Mouse (Mus musculus) liver, embryonic 11.5 days (tissue): ENCODE measurements around the gene Tmem18. TPM values are rescaled to one million over a fixed set of nuclear protein-coding genes. Genes with fewer than 3 reads are reported as not detected.

Experiments
- ATAC-seq: fragments of 200-750 bp; cut with Nextera tagmentation; replicated peaks from 2 replicates; pipeline ENCODE4 v1.8.0; 2017; ENCODE audit warnings: moderate number of reproducible peaks, mild to moderate bottlenecking, moderate TSS enrichment, moderate library complexity; ENCODE audit not compliant: low FRiP score
- DNase-seq: peaks from one replicate; pipeline ENCODE4 v3.0.0-alpha.2; 2017; ENCODE audit warnings: low spot score
- H3K27ac ChIP-seq: fragments of 300-500 bp; sonication (generic); 2 replicates; pipeline ENCODE4 v1.5.1; 2014; ENCODE audit warnings: mild to moderate bottlenecking, low read depth, low read length, control low read depth
- H3K27me3 ChIP-seq: fragments of 300-500 bp; sonication (generic); replicated peaks from 2 replicates; pipeline ENCODE4 v1.6.1; 2014; ENCODE audit warnings: low read length, mixed read lengths; ENCODE audit not compliant: control insufficient read depth, insufficient read depth
- H3K36me3 ChIP-seq: fragments of 300-500 bp; sonication (generic); 2 replicates; pipeline ENCODE4 v1.6.1; 2014; ENCODE audit warnings: mild to moderate bottlenecking, low read length, moderate library complexity, mixed read lengths; ENCODE audit not compliant: control insufficient read depth, insufficient read depth
- H3K4me1 ChIP-seq: fragments of 300-500 bp; sonication (generic); replicated peaks from 2 replicates; pipeline ENCODE4 v1.6.1; 2014; ENCODE audit warnings: low read length, mixed read lengths; ENCODE audit not compliant: control insufficient read depth, insufficient read depth
- H3K4me2 ChIP-seq: fragments of 300-500 bp; sonication (generic); 2 replicates; pipeline ENCODE4 v1.6.1; 2014; ENCODE audit warnings: mild to moderate bottlenecking, control low read depth, moderate library complexity
- H3K4me3 ChIP-seq: fragments of 300-500 bp; sonication (generic); 2 replicates; pipeline ENCODE4 v1.5.1; 2014; ENCODE audit warnings: low read depth, low read length, control low read depth
- H3K9ac ChIP-seq: fragments of 300-500 bp; sonication (generic); 2 replicates; pipeline ENCODE4 v1.6.1; 2014; ENCODE audit warnings: low read depth, low read length, control low read depth
- H3K9me3 ChIP-seq: fragments of 300-500 bp; sonication (generic); 2 replicates; pipeline ENCODE4 v1.6.1; 2016; ENCODE audit warnings: low read length, inconsistent platforms, mixed read lengths; ENCODE audit not compliant: control insufficient read depth
- WGBS: fragments of 180-500 bp; shearing (Covaris S2); extraction: QIAGEN DNeasy Blood & Tissue Kit; methylation state at CpG from one replicate; pipeline ENCODE4 v1.1.7; 2014; 5-methylcytosine and 5-hydroxymethylcytosine counted together
- polyA plus RNA-seq: library from polyadenylated mRNA; unstranded; fragments of >200 nt; fragmentation: Nextera tagmentation; extraction: Ambion mirVana; gene quantifications from 2 replicates; pipeline ENCODE4 v1.2.1, GENCODE M21; 2014

Gene Tmem18
- polyA plus RNA-seq, 1 experiment from 2014 or later = 16.2 TPM

GRCm38 (mm10) chr12:30591832-30592231 is 7.6 kb downstream of the Tmem18 start:
- WGBS = 84% methylated on average over 5 of the region's 5 CpGs

DNA sequence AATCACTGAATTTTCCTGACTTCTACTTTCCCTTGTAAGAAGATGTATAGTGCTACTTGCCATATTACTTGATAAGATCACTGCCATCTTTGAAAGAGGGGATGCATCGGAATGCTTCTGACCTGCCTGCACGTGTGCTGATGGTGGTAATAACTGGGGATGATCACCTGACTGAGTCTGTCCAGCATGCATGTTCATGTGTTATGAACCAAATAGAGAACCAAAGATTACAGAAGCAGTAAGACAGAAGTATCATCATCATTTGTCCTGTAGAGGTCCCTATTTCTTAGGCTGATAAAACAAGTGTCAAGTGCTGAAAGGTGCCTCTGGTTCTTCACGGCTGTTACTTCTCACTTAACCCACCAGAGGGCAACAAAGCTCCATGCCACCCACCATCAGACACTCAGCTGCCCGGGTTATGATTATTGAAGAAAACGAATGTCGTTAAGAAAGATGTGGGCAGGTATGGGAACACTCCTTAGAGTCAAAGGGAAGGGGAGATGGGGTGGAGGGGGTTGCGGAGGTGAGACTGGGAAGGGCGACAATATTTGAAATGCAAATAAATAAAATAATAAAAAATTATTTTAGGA is 12.7 kb downstream of the Tmem18 start:
- Histone ChIP-seq H3K9me3 (no peaks in the 10 kb centered on the region), H3K27me3 (no peaks in the 10 kb centered on the region), H3K36me3 (no peaks in the 10 kb centered on the region), H3K9ac (no peak overlapping the region), H3K27ac (no peak overlapping the region), H3K4me1 (no peaks in the 10 kb centered on the region), H3K4me3 (no peak overlapping the region), H3K4me2 (no peak overlapping the region)
- DNase-seq = no peak
- ATAC-seq = no peak
- WGBS = 36% methylated on average over 8 of the region's 8 CpGs

More at GRCm38 (mm10) chr12:30591832-30592231, 7.6 kb downstream of the Tmem18 start:
- H3K9ac ChIP-seq = no peak overlapping the region
- no peaks in the 10 kb centered on the region for H3K4me1 ChIP-seq
- H3K4me2 ChIP-seq = no peak overlapping the region
- DNase-seq (no peak), ATAC-seq (no peak)
- H3K27me3 ChIP-seq = no peaks in the 10 kb centered on the region
- H3K9me3 ChIP-seq = no peaks in the 10 kb centered on the region
- H3K4me3 ChIP-seq = no peak overlapping the region
- no peak overlapping the region for H3K27ac ChIP-seq
- peaks cover 13% of the 10 kb centered on the region; the same call in 1 of the 2 replicates for H3K36me3 ChIP-seq

- no peaks in the 10 kb centered on the region for H3K36me3 ChIP-seq
- 74% methylated on average over 3 of the region's 3 CpGs for WGBS
- DNase-seq = no peak
Observed at GRCm38 (mm10) chr12:30598955-30599354, 14.7 kb downstream of the Tmem18 start.

GRCm38 (mm10) chr12:30599474-30599873 is 15.2 kb downstream of the Tmem18 start:
- 60% methylated on average over 2 of the region's 2 CpGs for WGBS
- DNase-seq (no peak), ATAC-seq (no peak)
- Histone ChIP-seq H3K4me1 (no peaks in the 10 kb centered on the region), H3K9ac (no peak overlapping the region), H3K36me3 (no peaks in the 10 kb centered on the region), H3K9me3 (no peaks in the 10 kb centered on the region), H3K4me2 (no peak overlapping the region), H3K4me3 (no peak overlapping the region), H3K27ac (no peak overlapping the region), H3K27me3 (no peaks in the 10 kb centered on the region)

More at GRCm38 (mm10) chr12:30598955-30599354, 14.7 kb downstream of the Tmem18 start:
- no peaks in the 10 kb centered on the region for H3K4me1 ChIP-seq
- H3K27ac ChIP-seq = no peak overlapping the region
- H3K27me3 ChIP-seq = no peaks in the 10 kb centered on the region
- H3K4me2 ChIP-seq = no peak overlapping the region
- ATAC-seq = no peak
- H3K4me3 ChIP-seq = no peak overlapping the region
- H3K9ac ChIP-seq = no peak overlapping the region
- no peaks in the 10 kb centered on the region for H3K9me3 ChIP-seq

DNA sequence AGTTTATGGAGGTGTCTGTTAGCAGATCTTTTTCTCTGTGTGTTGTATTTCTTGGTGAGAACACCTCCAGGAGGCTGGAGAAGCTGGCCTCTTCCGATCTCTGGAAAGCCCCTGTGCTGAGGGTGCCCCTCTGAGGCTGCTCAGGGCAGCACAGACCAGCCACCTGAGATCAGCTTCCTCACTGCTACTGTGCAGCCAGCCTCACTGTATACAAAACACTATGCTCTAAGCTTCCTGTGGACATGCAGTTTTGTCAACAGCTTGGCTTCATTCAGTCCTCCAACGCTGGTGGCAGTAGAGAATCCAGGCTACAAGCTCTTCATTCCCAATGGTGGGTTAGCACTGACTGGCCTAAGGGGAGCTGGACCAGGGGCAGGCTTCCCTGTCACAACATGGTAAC is 15.8 kb downstream of the Tmem18 start:
- ATAC-seq (no peak), DNase-seq (no peak)
- Histone ChIP-seq H3K9me3 (no peaks in the 10 kb centered on the region), H3K27me3 (no peaks in the 10 kb centered on the region), H3K4me1 (no peaks in the 10 kb centered on the region), H3K36me3 (no peaks in the 10 kb centered on the region), H3K27ac (no peak overlapping the region), H3K4me3 (no peak overlapping the region), H3K9ac (no peak overlapping the region), H3K4me2 (no peak overlapping the region)
- WGBS = 83% methylated on average over 2 of the region's 2 CpGs

GRCm38 (mm10) chr12:30604012-30604411 is 19.8 kb downstream of the Tmem18 start:
- Histone ChIP-seq H3K27me3 (no peaks in the 10 kb centered on the region), H3K9ac (no peak overlapping the region), H3K4me3 (no peak overlapping the region), H3K4me2 (no peak overlapping the region), H3K27ac (no peak overlapping the region), H3K9me3 (no peaks in the 10 kb centered on the region), H3K36me3 (no peaks in the 10 kb centered on the region), H3K4me1 (no peaks in the 10 kb centered on the region)
- DNase-seq (no peak), ATAC-seq (no peak)
- WGBS = 66% methylated on average over 9 of the region's 9 CpGs

GRCm38 (mm10) chr12:30604876-30605275 is 20.6 kb downstream of the Tmem18 start:
- H3K4me3 ChIP-seq = no peak overlapping the region
- no peak overlapping the region for H3K27ac ChIP-seq
- no peak overlapping the region for H3K4me2 ChIP-seq
- H3K4me1 ChIP-seq = no peaks in the 10 kb centered on the region
- no peak for DNase-seq
- no peak for ATAC-seq
- WGBS = 73% methylated on average over 6 of the region's 6 CpGs
- H3K27me3 ChIP-seq = no peaks in the 10 kb centered on the region
- no peak overlapping the region for H3K9ac ChIP-seq
- no peaks in the 10 kb centered on the region for H3K9me3 ChIP-seq
- no peaks in the 10 kb centered on the region for H3K36me3 ChIP-seq

GRCm38 (mm10) chr12:30605941-30606340 is 21.7 kb downstream of the Tmem18 start:
- Histone ChIP-seq H3K27me3 (no peaks in the 10 kb centered on the region), H3K36me3 (no peaks in the 10 kb centered on the region), H3K9ac (no peak overlapping the region), H3K9me3 (no peaks in the 10 kb centered on the region), H3K4me3 (no peak overlapping the region), H3K27ac (no peak overlapping the region), H3K4me2 (no peak overlapping the region), H3K4me1 (no peaks in the 10 kb centered on the region)
- WGBS = 86% methylated on average over 6 of the region's 6 CpGs
- no peak for ATAC-seq
- no peak for DNase-seq

DNA sequence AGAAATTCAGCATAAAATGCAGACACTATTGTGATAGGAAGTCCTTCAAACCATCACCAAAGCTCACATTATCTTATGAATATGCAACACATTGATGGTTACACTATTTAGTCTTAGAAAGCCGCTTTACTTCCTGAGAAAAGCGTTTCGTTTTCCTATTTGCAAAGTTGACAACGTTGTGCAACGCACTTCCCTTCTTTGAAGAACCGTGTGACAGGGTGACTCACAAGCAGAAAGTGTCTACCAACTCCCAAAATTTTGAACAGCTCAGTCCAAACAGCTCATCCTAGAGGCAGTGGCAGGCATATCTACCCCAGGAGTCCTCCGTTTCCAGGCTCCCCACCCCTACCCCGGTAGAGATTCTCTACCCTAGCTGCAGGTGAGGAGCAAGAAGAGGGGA is 22.5 kb downstream of the Tmem18 start:
- Histone ChIP-seq H3K4me1 (no peaks in the 10 kb centered on the region), H3K27me3 (no peaks in the 10 kb centered on the region), H3K9me3 (no peaks in the 10 kb centered on the region), H3K27ac (no peak overlapping the region), H3K4me3 (no peak overlapping the region), H3K9ac (no peak overlapping the region), H3K36me3 (no peaks in the 10 kb centered on the region), H3K4me2 (no peak overlapping the region)
- no peak for DNase-seq
- no peak for ATAC-seq
- WGBS = 70% methylated on average over 8 of the region's 8 CpGs
